Mouse (Mus musculus) liver, adult 2 months (tissue): ENCODE data around the gene Esrp2. TPM values are rescaled to one million over a fixed set of nuclear protein-coding genes. Genes with fewer than 3 reads are reported as not detected.

Experiments used
- DNase-seq: peaks from one replicate; pipeline ENCODE4 v3.0.0-alpha.2; 2011; ENCODE audit warnings: low read depth, low spot score; ENCODE audit errors: extremely low read depth
- H3K27ac ChIP-seq: fragments of 200-500 bp; replicated peaks from 2 replicates; pipeline ENCODE4 v1.5.1; 2012; ENCODE audit warnings: low read depth, mild to moderate bottlenecking, control low read depth, inconsistent platforms, low read length; ENCODE audit not compliant: insufficient read depth
- H3K27me3 ChIP-seq: fragments of 200-500 bp; 2 replicates; pipeline ENCODE4 v1.6.1; 2012; ENCODE audit warnings: mild to moderate bottlenecking, moderate library complexity, low read length, inconsistent platforms; ENCODE audit not compliant: control insufficient read depth, insufficient read depth
- H3K36me3 ChIP-seq: fragments of 200-500 bp; 2 replicates; pipeline ENCODE4 v1.6.1; 2012; ENCODE audit warnings: low read length, inconsistent platforms; ENCODE audit not compliant: control insufficient read depth, insufficient read depth
- H3K4me1 ChIP-seq: fragments of 200-500 bp; 2 replicates; pipeline ENCODE4 v1.6.1; 2011; ENCODE audit warnings: low read length; ENCODE audit not compliant: control insufficient read depth, insufficient read depth
- H3K4me3 ChIP-seq: fragments of 200-500 bp; 2 replicates; pipeline ENCODE4 v1.5.1; 2011; ENCODE audit warnings: low read depth, mild to moderate bottlenecking, control low read depth, low read length, moderate library complexity; ENCODE audit not compliant: insufficient read depth
- H3K79me2 ChIP-seq: fragments of 200-500 bp; 2 replicates; pipeline ENCODE4 v1.6.1; 2012; ENCODE audit warnings: inconsistent platforms, mild to moderate bottlenecking, low read length, moderate library complexity; ENCODE audit not compliant: control insufficient read depth, insufficient read depth
- H3K9ac ChIP-seq: fragments of 200-500 bp; 2 replicates; pipeline ENCODE4 v1.6.1; 2012; ENCODE audit warnings: low read depth, mild to moderate bottlenecking, control low read depth, inconsistent platforms, low read length
- CTCF ChIP-seq: fragments of 200-500 bp; IDR thresholded peaks from 2 replicates; pipeline ENCODE4 v1.5.1; 2011; ENCODE audit warnings: low read depth, low read length, control low read depth
- POLR2A ChIP-seq: fragments of 200-500 bp; IDR thresholded peaks from 2 replicates; pipeline ENCODE4 v1.6.1; 2011; ENCODE audit warnings: low read length, control low read depth; ENCODE audit not compliant: insufficient read depth; ENCODE audit errors: extremely low read depth
- WGBS: fragments of 180-500 bp; shearing (Covaris S2); methylation state at CpG from one replicate; pipeline ENCODE4 v1.1.7; 2018; 5-methylcytosine and 5-hydroxymethylcytosine counted together
- polyA plus RNA-seq: library from polyadenylated mRNA; depleted of rRNA; stranded (reverse); fragments of >200 nt; gene quantifications from 2 replicates; pipeline ENCODE4 v1.2.3, GENCODE M21; 2012
- total RNA-seq: library from RNA; depleted of rRNA; stranded (reverse); fragments of >200 nt; gene quantifications from 2 replicates; pipeline ENCODE4 v1.2.3, GENCODE M21; 2014

The Esrp2 gene
- total and polyA plus RNA-seq, 2 experiments, result 43.6 to 86.2 TPM

- no peaks in the 10 kb centered on the region for H3K27me3 ChIP-seq
- H3K36me3 ChIP-seq, result no peaks in the 10 kb centered on the region
- H3K4me1 ChIP-seq, result peaks cover 13% of the 10 kb centered on the region
- 94% methylated on average over 4 of the region's 4 CpGs for WGBS
- no peak for DNase-seq
- TF ChIP-seq POLR2A (no peak), CTCF (no peak)
- H3K9ac ChIP-seq, result no peak overlapping the region
- no peaks in the 10 kb centered on the region for H3K79me2 ChIP-seq
- H3K4me3 ChIP-seq, result no peak overlapping the region
- no peak overlapping the region for H3K27ac ChIP-seq
Observed at GRCm38 (mm10) chr8:106146014-106146413, 9.2 kb upstream of the Esrp2 start.

- no peaks in the 10 kb centered on the region for H3K79me2 ChIP-seq
- 54% methylated on average over 2 of the region's 2 CpGs for WGBS
- H3K9ac ChIP-seq, result no peak overlapping the region
- no peak overlapping the region for H3K27ac ChIP-seq
- DNase-seq, result no peak
- no peaks in the 10 kb centered on the region for H3K36me3 ChIP-seq
- TF ChIP-seq POLR2A (no peak), CTCF (no peak)
- no peaks in the 10 kb centered on the region for H3K27me3 ChIP-seq
- peaks cover 9% of the 10 kb centered on the region for H3K4me1 ChIP-seq
- no peak overlapping the region for H3K4me3 ChIP-seq
Observed at GRCm38 (mm10) chr8:106145331-106145730, 8.6 kb upstream of the Esrp2 start.

GRCm38 (mm10) chr8:106140769-106141168 lies 4.0 kb upstream of the Esrp2 start:
- Histone ChIP-seq H3K79me2 (no peaks in the 10 kb centered on the region; the same call in 1 of the 2 replicates), H3K4me1 (peaks cover 4% of the 10 kb centered on the region; the same call in 1 of the 2 replicates), H3K9ac (no peak overlapping the region), H3K27me3 (no peaks in the 10 kb centered on the region), H3K27ac (no peak overlapping the region), H3K36me3 (no peaks in the 10 kb centered on the region), H3K4me3 (no peak overlapping the region)
- 10% methylated on average over 13 of the region's 13 CpGs for WGBS
- TF ChIP-seq POLR2A, result no peak
- peak; percentile 74 for TF ChIP-seq CTCF
- DNase-seq, result peak; percentile 70

GRCm38 (mm10) chr8:106140191-106140590 lies 3.4 kb upstream of the Esrp2 start:
- DNase-seq, result no peak
- 43% methylated on average over 5 of the region's 5 CpGs for WGBS
- Histone ChIP-seq H3K9ac (no peak overlapping the region), H3K27ac (no peak overlapping the region), H3K4me3 (no peak overlapping the region), H3K4me1 (peaks cover 4% of the 10 kb centered on the region; the same call in 1 of the 2 replicates), H3K79me2 (no peaks in the 10 kb centered on the region; the same call in 1 of the 2 replicates), H3K36me3 (no peaks in the 10 kb centered on the region), H3K27me3 (no peaks in the 10 kb centered on the region)
- no peak for TF ChIP-seq POLR2A
- no peak for TF ChIP-seq CTCF

GRCm38 (mm10) chr8:106138616-106139015 lies 1.8 kb upstream of the Esrp2 start:
- peaks cover 11% of the 10 kb centered on the region; the same call in 1 of the 2 replicates for H3K79me2 ChIP-seq
- peak overlapping the region; percentile 81 for H3K4me3 ChIP-seq
- no peaks in the 10 kb centered on the region for H3K36me3 ChIP-seq
- TF ChIP-seq CTCF, result no peak
- H3K4me1 ChIP-seq, result peaks cover 15% of the 10 kb centered on the region
- peak overlapping the region; percentile 43 for H3K27ac ChIP-seq
- peak overlapping the region; percentile 42 for H3K9ac ChIP-seq
- 12% methylated on average over 7 of the region's 7 CpGs for WGBS
- DNase-seq, result no peak
- H3K27me3 ChIP-seq, result no peaks in the 10 kb centered on the region

GRCm38 (mm10) chr8:106137906-106138477 lies 1.2 kb upstream of the Esrp2 start:
- Histone ChIP-seq H3K4me3 (peak overlapping the region; percentile 81), H3K79me2 (peaks cover 14% of the 10 kb centered on the region; the same call in 1 of the 2 replicates), H3K27me3 (no peaks in the 10 kb centered on the region), H3K36me3 (peaks cover 5% of the 10 kb centered on the region; the same call in 1 of the 2 replicates), H3K9ac (peak overlapping the region; percentile 77), H3K27ac (peak overlapping the region; percentile 93), H3K4me1 (peaks cover 18% of the 10 kb centered on the region)
- TF ChIP-seq POLR2A, result peak; percentile 80
- TF ChIP-seq CTCF, result no peak
- under 1% methylated on average over 24 of the region's 24 CpGs for WGBS
- peak; percentile 85 for DNase-seq
